Mouse (Mus musculus) heart, embryonic 12.5 days (tissue): ENCODE data around the gene Mnat1. TPM values are rescaled to one million over a fixed set of nuclear protein-coding genes. Genes with fewer than 3 reads are reported as not detected.
A peak's percentile ranks its signal among the peaks of the same experiment; 100 is the strongest.

Source experiments
- ATAC-seq: fragments of 200-750 bp; cut with Nextera tagmentation; 2 replicates; pipeline ENCODE4 v1.8.0; 2017; ENCODE audit warnings: moderate TSS enrichment, moderate library complexity; ENCODE audit not compliant: insufficient number of reproducible peaks, low FRiP score
- H3K27ac ChIP-seq: fragments of 300-500 bp; sonication (generic); 2 replicates; pipeline ENCODE4 v1.5.1; 2016; ENCODE audit warnings: mild to moderate bottlenecking, moderate library complexity; ENCODE audit not compliant: poor library complexity, severe bottlenecking
- H3K27me3 ChIP-seq: fragments of 300-500 bp; sonication (generic); replicated peaks from 2 replicates; pipeline ENCODE4 v1.6.1; 2016; ENCODE audit warnings: mild to moderate bottlenecking, moderate library complexity
- H3K36me3 ChIP-seq: fragments of 300-500 bp; sonication (generic); 2 replicates; pipeline ENCODE4 v1.6.1; 2016; ENCODE audit warnings: mild to moderate bottlenecking, moderate library complexity
- H3K4me1 ChIP-seq: fragments of 300-500 bp; sonication (generic); replicated peaks from 2 replicates; pipeline ENCODE4 v1.6.1; 2016; ENCODE audit warnings: mild to moderate bottlenecking
- H3K4me2 ChIP-seq: fragments of 300-500 bp; sonication (generic); 2 replicates; pipeline ENCODE4 v1.6.1; 2016; ENCODE audit warnings: mild to moderate bottlenecking, moderate library complexity
- H3K4me3 ChIP-seq: fragments of 300-500 bp; sonication (generic); 2 replicates; pipeline ENCODE4 v1.5.1; 2016; ENCODE audit warnings: mild to moderate bottlenecking
- H3K9ac ChIP-seq: fragments of 300-500 bp; sonication (generic); 2 replicates; pipeline ENCODE4 v1.6.1; 2016; ENCODE audit warnings: mild to moderate bottlenecking, moderate library complexity
- H3K9me3 ChIP-seq: fragments of 300-500 bp; sonication (generic); replicated peaks from 2 replicates; pipeline ENCODE4 v1.6.1; 2016; ENCODE audit warnings: mild to moderate bottlenecking, moderate library complexity
- WGBS: fragments of 180-500 bp; shearing (Covaris S2); methylation state at CpG from one replicate; pipeline ENCODE4 v1.1.7; 2016; 5-methylcytosine and 5-hydroxymethylcytosine counted together
- polyA plus RNA-seq: library from polyadenylated mRNA; unstranded; fragments of >200 nt; fragmentation: Nextera tagmentation; extraction: Ambion mirVana; gene quantifications from 2 replicates; pipeline ENCODE4 v1.2.1, GENCODE M21; 2016

Gene Mnat1
- polyA plus RNA-seq, 1 experiment from 2014 or later: 26.3 TPM

DNA sequence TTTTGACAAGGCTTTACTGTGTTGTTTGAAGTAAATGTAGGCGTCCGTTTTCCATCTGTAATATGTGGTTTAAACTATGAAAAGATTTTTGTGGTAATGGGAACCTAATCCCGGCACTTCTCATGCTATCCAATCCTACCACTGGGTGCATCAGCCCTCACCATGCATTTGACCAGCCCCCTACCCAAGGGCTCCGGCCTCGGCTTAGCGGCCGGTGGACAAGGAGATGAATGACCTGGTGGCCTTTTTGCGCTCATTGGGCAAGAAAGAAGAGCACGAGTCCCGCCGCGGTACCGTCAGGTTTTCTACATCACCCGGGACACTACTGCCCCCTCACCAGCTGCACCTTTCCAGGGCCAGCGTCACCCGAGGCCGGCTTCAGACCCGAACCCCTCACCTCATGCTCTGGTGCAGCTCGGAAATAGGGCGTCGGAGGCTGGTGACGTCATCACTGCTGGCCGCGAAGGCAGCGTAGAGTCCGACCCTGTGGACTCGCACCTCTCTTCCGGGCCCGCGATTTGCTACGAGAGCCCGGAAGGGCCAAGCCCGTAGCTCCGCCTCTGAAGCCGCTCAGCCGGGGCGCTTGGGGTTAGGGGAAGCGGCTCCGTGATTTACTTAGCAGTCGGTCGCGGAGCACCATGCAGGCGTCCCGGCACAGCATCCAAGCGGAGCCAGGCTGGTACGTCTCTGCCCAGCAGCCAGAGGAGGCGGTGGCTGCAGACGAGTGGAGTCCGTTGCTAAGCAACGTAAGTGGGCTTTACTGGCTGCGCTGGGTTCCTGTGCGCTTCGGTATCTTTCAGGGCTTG is 163.0 kb downstream of the Mnat1 start, which contains the start of the genes Trmt5 and Slc38a6:
Trmt5 (minus strand) TSS at position 424 of the 806 bp plus-strand sequence.
Slc38a6 (plus strand) TSS at position 493 of the 806 bp plus-strand sequence.
- ATAC-seq: peak; percentile 95
- WGBS: under 1% methylated on average over 53 of the region's 53 CpGs
- H3K4me2 ChIP-seq: peak within 1 kb of the TSS; percentile 75
- no peaks in the 10 kb centered on the region for H3K27me3 ChIP-seq
- H3K4me1 ChIP-seq: peaks cover 33% of the 10 kb centered on the region
- H3K36me3 ChIP-seq: peaks cover 17% of the 10 kb centered on the region
- H3K4me3 ChIP-seq: peak within 1 kb of the TSS; percentile 94
- peak within 1 kb of the TSS; percentile 89 for H3K27ac ChIP-seq
- no peaks in the 10 kb centered on the region for H3K9me3 ChIP-seq
- H3K9ac ChIP-seq: peak within 1 kb of the TSS; percentile 95

DNA sequence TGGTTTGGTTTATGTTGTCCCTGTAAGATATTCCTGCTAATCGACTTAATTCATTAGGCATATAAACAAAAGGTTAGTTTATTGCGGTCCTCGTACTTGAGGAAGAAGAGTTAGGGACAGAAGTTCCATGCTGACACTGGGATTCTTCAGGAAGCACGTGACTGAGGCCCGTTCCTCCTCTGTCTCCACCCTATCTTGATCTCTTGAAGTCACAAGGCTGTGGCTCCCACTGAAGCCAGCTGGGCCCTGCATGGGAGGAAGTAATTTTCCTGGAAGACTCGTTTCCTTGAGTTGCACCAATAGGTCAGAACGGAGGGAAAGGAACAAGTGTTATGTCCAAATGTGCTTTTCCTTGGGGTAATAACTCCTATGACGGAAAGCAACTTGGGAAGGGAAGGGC is 164.1 kb downstream of the Mnat1 start:
- no peak overlapping the region for H3K27ac ChIP-seq
- peak overlapping the region; percentile 75 for H3K4me2 ChIP-seq
- ATAC-seq: no peak
- H3K36me3 ChIP-seq: peaks cover 16% of the 10 kb centered on the region
- H3K9ac ChIP-seq: no peak overlapping the region; the same call in 1 of the 2 replicates
- H3K4me3 ChIP-seq: peak overlapping the region; percentile 94
- 52% methylated on average over 8 of the region's 8 CpGs for WGBS
- no peaks in the 10 kb centered on the region for H3K9me3 ChIP-seq
- peaks cover 33% of the 10 kb centered on the region for H3K4me1 ChIP-seq
- H3K27me3 ChIP-seq: no peaks in the 10 kb centered on the region

DNA sequence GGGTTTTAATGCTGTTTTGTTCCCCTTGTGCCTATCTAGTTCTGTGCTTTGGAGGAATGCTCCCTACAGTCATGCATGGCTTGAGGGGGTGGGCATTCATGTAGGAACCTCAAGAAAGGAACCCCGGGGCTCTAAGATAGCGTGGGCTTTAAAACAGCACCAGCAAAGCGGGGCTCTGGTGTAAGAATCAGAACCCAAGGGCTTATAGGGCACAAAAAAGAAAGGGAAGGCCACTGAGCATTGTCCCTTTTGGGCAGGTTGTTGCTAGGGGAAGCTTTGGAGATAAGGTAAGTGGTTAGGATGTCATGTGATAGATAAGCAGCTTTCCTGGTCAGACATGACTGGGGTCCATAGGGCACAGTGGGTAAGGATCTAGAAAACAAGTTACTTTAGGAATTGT is 165.1 kb downstream of the Mnat1 start:
- WGBS: 78% methylated on average over 3 of the region's 3 CpGs
- no peak overlapping the region for H3K4me2 ChIP-seq
- H3K9me3 ChIP-seq: no peaks in the 10 kb centered on the region
- no peak overlapping the region for H3K27ac ChIP-seq
- no peak for ATAC-seq
- H3K4me1 ChIP-seq: peaks cover 31% of the 10 kb centered on the region
- H3K9ac ChIP-seq: no peak overlapping the region
- no peak overlapping the region for H3K4me3 ChIP-seq
- H3K36me3 ChIP-seq: peaks cover 13% of the 10 kb centered on the region
- no peaks in the 10 kb centered on the region for H3K27me3 ChIP-seq

DNA sequence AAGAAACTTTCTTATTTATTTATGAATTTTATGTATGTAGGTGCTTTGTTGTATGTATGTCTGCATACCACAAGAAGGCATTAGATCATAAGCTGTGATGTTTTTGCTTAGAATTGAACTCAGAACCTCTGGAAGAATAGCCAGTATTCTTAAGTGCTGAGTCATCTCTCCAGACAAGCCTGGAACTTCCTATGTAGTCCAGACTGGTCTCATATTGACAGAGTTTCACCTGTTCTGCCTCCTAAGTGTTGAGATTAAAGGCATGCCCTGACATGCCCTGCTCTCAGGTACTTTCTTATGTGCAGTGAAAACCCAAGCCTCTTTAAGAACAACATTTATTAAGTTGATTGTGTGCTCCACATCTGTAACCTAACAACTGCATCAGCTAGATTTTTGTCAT is 171.4 kb downstream of the Mnat1 start:
- Histone ChIP-seq H3K4me3 (no peak overlapping the region), H3K27me3 (no peaks in the 10 kb centered on the region), H3K9ac (no peak overlapping the region), H3K27ac (no peak overlapping the region), H3K9me3 (no peaks in the 10 kb centered on the region), H3K4me1 (peaks cover 5% of the 10 kb centered on the region; the same call in 1 of the 2 replicates), H3K36me3 (peaks cover 7% of the 10 kb centered on the region), H3K4me2 (no peak overlapping the region)
- ATAC-seq: no peak

DNA sequence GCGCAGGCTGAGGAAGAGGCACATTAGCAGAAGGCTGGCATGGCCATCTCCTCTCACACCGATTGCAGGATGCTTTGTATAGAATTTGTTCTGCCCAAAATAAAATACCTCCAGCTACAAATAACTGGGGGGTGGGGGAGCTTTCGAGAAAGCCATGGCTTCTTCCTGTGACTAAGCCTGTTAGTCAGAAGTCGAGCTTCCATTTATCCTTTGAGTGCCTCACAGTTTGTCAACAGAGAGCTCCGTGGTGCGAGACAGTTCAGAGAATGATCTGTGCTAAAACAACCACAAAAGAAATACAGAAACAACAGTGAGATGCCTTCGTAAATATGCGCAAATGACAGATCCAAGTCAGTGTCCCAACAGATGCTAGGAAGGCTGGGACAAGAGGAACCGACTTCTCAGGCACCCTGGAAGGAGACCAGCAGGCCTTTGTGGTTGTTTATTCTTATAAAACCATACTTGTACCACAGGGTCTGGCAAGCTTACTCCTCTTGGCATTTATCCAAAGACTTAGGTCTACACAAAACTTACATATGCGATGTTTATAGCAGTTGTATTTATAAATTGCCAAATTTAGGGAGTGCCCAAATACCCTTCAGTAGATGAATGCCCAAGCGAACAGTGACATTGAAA is 172.1 kb downstream of the Mnat1 start:
- Histone ChIP-seq H3K36me3 (peaks cover 8% of the 10 kb centered on the region), H3K9ac (no peak overlapping the region), H3K4me2 (no peak overlapping the region), H3K9me3 (no peaks in the 10 kb centered on the region), H3K27ac (no peak overlapping the region), H3K4me3 (no peak overlapping the region), H3K27me3 (no peaks in the 10 kb centered on the region), H3K4me1 (peaks cover 5% of the 10 kb centered on the region; the same call in 1 of the 2 replicates)
- WGBS: 79% methylated on average over 11 of the region's 11 CpGs
- no peak for ATAC-seq

DNA sequence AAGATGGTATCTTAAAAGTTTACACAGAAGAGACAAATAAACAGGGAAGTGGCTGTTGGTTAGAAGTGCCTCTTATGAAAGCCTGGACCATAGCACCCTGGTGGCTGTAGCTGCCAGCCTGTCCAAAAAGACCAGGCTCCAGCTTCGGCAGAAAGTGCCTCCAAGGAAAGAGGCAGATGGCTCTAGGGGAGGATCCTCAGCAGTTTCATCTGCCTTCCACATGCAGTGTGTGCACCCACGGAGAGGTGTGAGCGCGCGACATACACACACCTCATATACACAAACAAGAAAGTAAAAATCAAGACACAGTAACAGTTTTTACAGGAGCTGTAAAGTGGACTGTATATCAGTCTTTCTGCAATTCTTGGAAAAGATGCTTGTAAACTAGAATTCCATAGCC is 175.1 kb downstream of the Mnat1 start:
- peaks cover 9% of the 10 kb centered on the region; the same call in 1 of the 2 replicates for H3K36me3 ChIP-seq
- no peak overlapping the region for H3K9ac ChIP-seq
- ATAC-seq: no peak
- H3K27me3 ChIP-seq: no peaks in the 10 kb centered on the region
- H3K4me1 ChIP-seq: peaks cover 5% of the 10 kb centered on the region; the same call in 1 of the 2 replicates
- 86% methylated on average over 5 of the region's 5 CpGs for WGBS
- no peak overlapping the region for H3K4me3 ChIP-seq
- H3K9me3 ChIP-seq: no peaks in the 10 kb centered on the region
- H3K27ac ChIP-seq: no peak overlapping the region
- H3K4me2 ChIP-seq: no peak overlapping the region

DNA sequence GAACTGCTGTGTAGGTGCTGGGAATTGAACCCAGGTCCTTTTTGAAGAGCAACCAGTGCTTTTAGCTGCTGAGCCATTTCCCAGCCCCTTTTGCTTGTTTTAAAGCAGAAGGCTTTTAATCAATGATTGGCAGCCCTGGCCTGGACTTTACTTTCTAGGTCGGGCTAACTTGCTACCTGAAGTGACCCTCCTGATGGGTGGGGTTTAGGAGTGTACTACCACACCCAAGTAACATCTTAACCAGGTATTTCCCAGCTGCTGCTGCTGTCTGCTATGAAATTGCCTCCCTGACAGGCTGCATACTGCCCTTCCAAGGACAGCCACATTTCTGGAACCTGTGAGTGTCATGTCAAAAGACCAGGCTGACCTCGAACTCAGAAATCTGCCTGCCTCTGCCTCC is 177.0 kb downstream of the Mnat1 start:
- no peak overlapping the region for H3K27ac ChIP-seq
- H3K4me1 ChIP-seq: peaks cover 5% of the 10 kb centered on the region; the same call in 1 of the 2 replicates
- ATAC-seq: no peak
- H3K9me3 ChIP-seq: no peaks in the 10 kb centered on the region
- no peak overlapping the region for H3K4me2 ChIP-seq
- H3K27me3 ChIP-seq: no peaks in the 10 kb centered on the region
- no peak overlapping the region for H3K4me3 ChIP-seq
- 82% methylated on average over 2 of the region's 2 CpGs for WGBS
- H3K36me3 ChIP-seq: peaks cover 9% of the 10 kb centered on the region; the same call in 1 of the 2 replicates
- H3K9ac ChIP-seq: no peak overlapping the region

DNA sequence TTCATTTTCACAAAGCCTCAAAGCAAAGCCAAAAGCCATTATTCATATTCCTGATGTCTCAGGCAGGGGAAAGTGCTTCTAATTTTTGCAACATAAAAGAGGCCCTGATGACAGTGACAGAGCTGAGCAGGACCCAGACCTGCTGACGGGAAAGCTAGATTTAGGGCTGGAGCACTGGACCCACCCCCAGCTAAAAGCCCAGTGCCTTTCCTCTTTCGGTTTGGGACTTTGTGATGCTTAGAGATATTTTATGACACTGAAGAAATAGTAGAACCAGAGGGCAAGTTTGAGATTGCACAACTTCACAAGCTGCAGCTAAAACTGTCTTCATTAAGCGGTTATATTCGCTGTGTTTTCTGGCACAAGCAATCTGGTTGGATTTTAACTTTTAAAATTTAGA is 181.1 kb downstream of the Mnat1 start:
- Histone ChIP-seq H3K9me3 (no peaks in the 10 kb centered on the region), H3K27ac (no peak overlapping the region), H3K4me1 (no peaks in the 10 kb centered on the region), H3K4me2 (no peak overlapping the region), H3K9ac (no peak overlapping the region), H3K27me3 (no peaks in the 10 kb centered on the region), H3K36me3 (peaks cover 10% of the 10 kb centered on the region; the same call in 1 of the 2 replicates), H3K4me3 (no peak overlapping the region)
- ATAC-seq: no peak
- 79% methylated on average over 4 of the region's 4 CpGs for WGBS

DNA sequence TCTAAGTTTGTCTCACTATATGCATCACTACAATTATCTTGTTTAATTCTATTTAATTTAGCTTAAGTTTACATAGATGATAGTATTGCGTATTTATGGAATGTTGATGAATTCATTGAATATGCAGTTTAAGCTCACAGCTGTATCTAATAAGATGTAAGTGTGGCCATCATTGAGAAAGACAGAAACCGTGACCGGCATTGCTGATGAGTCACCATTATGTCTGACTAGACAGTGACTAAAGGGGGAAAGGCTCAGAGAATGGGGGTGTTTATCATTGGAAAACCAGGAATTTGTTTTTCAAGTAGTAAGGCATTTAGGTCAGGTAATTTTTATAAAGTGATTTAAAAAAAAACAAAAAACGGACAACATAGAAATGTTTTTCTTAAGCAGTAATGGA is 184.2 kb downstream of the Mnat1 start:
- H3K9ac ChIP-seq: no peak overlapping the region
- peaks cover 12% of the 10 kb centered on the region; the same call in 1 of the 2 replicates for H3K36me3 ChIP-seq
- H3K27me3 ChIP-seq: no peaks in the 10 kb centered on the region
- no peak overlapping the region for H3K4me2 ChIP-seq
- no peak overlapping the region for H3K4me3 ChIP-seq
- no peak for ATAC-seq
- H3K9me3 ChIP-seq: no peaks in the 10 kb centered on the region
- no peaks in the 10 kb centered on the region for H3K4me1 ChIP-seq
- 88% methylated on average over 4 of the region's 4 CpGs for WGBS
- H3K27ac ChIP-seq: no peak overlapping the region

DNA sequence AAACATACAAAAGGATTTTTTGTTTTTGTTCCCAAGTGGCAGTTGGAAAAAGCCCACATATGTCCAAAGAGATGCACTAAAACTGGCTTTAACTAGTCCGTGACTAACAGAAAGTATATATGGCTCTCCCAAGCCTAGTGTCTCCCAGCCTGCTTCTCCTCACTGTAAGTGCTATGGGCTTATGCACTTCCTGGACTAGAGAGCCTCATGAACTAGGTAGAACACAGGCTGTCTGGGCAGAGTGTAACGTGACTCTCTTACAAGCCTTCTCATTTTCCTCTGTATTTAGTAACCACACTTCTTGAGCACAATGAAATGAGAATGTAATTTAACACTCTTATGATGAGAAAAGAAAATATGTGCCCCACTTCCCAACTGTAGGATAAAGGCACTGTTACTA is 185.2 kb downstream of the Mnat1 start:
- no peak for ATAC-seq
- no peak overlapping the region for H3K27ac ChIP-seq
- no peaks in the 10 kb centered on the region for H3K27me3 ChIP-seq
- H3K9me3 ChIP-seq: no peaks in the 10 kb centered on the region
- 80% methylated on average over 2 of the region's 2 CpGs for WGBS
- H3K4me2 ChIP-seq: no peak overlapping the region
- H3K4me1 ChIP-seq: no peaks in the 10 kb centered on the region
- H3K9ac ChIP-seq: no peak overlapping the region
- no peak overlapping the region for H3K4me3 ChIP-seq
- H3K36me3 ChIP-seq: peaks cover 12% of the 10 kb centered on the region; the same call in 1 of the 2 replicates
